In the genomic region with DNA sequence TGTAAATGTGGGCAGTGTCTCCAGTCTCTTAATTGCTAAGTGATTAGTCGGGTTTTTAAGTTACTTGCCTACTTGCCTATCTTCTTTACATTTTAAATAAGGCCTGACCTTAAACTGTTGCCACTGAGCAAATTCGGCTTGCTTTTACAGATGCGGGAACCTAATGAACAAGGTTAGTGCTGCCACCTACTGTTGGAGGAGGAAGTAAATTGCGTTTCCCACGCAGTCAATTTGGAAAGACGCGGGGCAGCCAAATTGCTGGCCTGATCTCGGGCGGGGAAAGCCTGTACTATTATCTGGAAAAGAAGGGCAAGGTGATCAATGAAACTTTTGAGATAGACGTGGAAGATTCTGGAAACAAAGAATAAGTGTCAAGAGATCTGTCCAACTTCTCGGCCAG, we compare ENCODE assay signal across 8 mouse cellular contexts.
DNase-seq lines count a peak whose midpoint lies in the region; ATAC-seq and TF ChIP-seq lines count a peak whose summit lies in the region.

No protein-coding gene starts in this region.

- H3K4me1 ChIP-seq in heart, embryonic 11.5 days (ENCODE audit: control insufficient read depth, insufficient read depth, low read length): 0 out of 2 replicates have a peak, but pooled peaks cover 3% of the 10 kb centered on the region
- H3K4me1 ChIP-seq in bone marrow macrophage, adult 2 months (ENCODE audit: control insufficient read depth, insufficient read depth, low read length): no peaks in the 10 kb centered on the region
- no peaks in the 10 kb centered on the region for H3K4me1 ChIP-seq in lung, embryonic 15.5 days
- no peaks in the 10 kb centered on the region for H3K4me1 ChIP-seq in stomach, postnatal 0 days (replicated peaks; ENCODE audit: control insufficient read depth, insufficient read depth)

- no peak for TF ChIP-seq POLR2A in bone marrow macrophage, adult 2 months (IDR thresholded peaks at IDR 0.05; ENCODE audit: borderline replicate concordance, low read depth, low read length)

- no peak overlapping the region for H3K9ac ChIP-seq in heart, embryonic 11.5 days (ENCODE audit: low read depth, low read length)
- no peak overlapping the region for H3K9ac ChIP-seq in lung, embryonic 15.5 days
- no peak overlapping the region for H3K9ac ChIP-seq in stomach, postnatal 0 days (ENCODE audit: low read length)

- H3K4me2 ChIP-seq in heart, embryonic 11.5 days: no peak overlapping the region
- H3K4me2 ChIP-seq in lung, embryonic 15.5 days: no peak overlapping the region
- H3K4me2 ChIP-seq in stomach, postnatal 0 days (replicated peaks; ENCODE audit: low read depth): no peak overlapping the region

- H3K27ac ChIP-seq in heart, embryonic 11.5 days (ENCODE audit: low read depth, low read length): no peak overlapping the region
- H3K27ac ChIP-seq in bone marrow macrophage, adult 2 months (ENCODE audit: insufficient read depth, low read depth, low read length): no peak overlapping the region
- H3K27ac ChIP-seq in lung, embryonic 15.5 days: 0 out of 2 replicates have a peak overlapping the region, but pooled peaks have one; percentile 17
- H3K27ac ChIP-seq in stomach, postnatal 0 days (replicated peaks): no peak overlapping the region

- no peak for TF ChIP-seq EP300 in stomach, postnatal 0 days (optimal IDR thresholded peaks at IDR 0.05)

- ATAC-seq in heart, embryonic 11.5 days (replicated peaks; ENCODE audit: insufficient number of reproducible peaks, low FRiP score, low TSS enrichment): no peak
- ATAC-seq in lung, embryonic 15.5 days (ENCODE audit: borderline replicate concordance, extremely low read depth, low FRiP score, low TSS enrichment): no peak
- ATAC-seq in stomach, postnatal 0 days (ENCODE audit: low FRiP score, low TSS enrichment): no peak

- 10% methylated on average over 11 of the region's 11 CpGs for WGBS in heart, embryonic 11.5 days (ENCODE audit: insufficient replicate concordance)
- 8% methylated on average over 11 of the region's 11 CpGs for WGBS in lung, embryonic 15.5 days
- 6% methylated on average over 11 of the region's 11 CpGs for WGBS in stomach, postnatal 0 days

- no peak overlapping the region for H3K4me3 ChIP-seq in heart, embryonic 11.5 days (ENCODE audit: low read depth, low read length)
- H3K4me3 ChIP-seq in bone marrow macrophage, adult 2 months (ENCODE audit: insufficient read depth, low read length): no peak overlapping the region
- no peak overlapping the region for H3K4me3 ChIP-seq in lung, embryonic 15.5 days
- H3K4me3 ChIP-seq in stomach, postnatal 0 days (ENCODE audit: low read depth, low read length): no peak overlapping the region

- H3K27me3 ChIP-seq in heart, embryonic 11.5 days (ENCODE audit: control insufficient read depth, insufficient read depth, low read length): no peaks in the 10 kb centered on the region
- no peaks in the 10 kb centered on the region for H3K27me3 ChIP-seq in lung, embryonic 15.5 days
- no peaks in the 10 kb centered on the region for H3K27me3 ChIP-seq in stomach, postnatal 0 days (ENCODE audit: control insufficient read depth, insufficient read depth, low read length)

- no peaks in the 10 kb centered on the region for H3K36me3 ChIP-seq in heart, embryonic 11.5 days (ENCODE audit: control insufficient read depth, insufficient read depth, low read length)
- H3K36me3 ChIP-seq in lung, embryonic 15.5 days: no peaks in the 10 kb centered on the region
- H3K36me3 ChIP-seq in stomach, postnatal 0 days (ENCODE audit: control insufficient read depth, insufficient read depth, low read length): no peaks in the 10 kb centered on the region

- TF ChIP-seq CTCF in bone marrow macrophage, adult 2 months (IDR thresholded peaks at IDR 0.05; ENCODE audit: low read depth, low read length): peak; percentile 29; the same call in 1 of the 2 replicates
- peak; percentile 91 for TF ChIP-seq CTCF in stomach, postnatal 0 days (IDR thresholded peaks at IDR 0.05; ENCODE audit: low read depth)

- H3K9me3 ChIP-seq in heart, embryonic 11.5 days (replicated peaks; ENCODE audit: control insufficient read depth, low read length): peaks cover 6% of the 10 kb centered on the region
- no peaks in the 10 kb centered on the region for H3K9me3 ChIP-seq in lung, embryonic 15.5 days
- 0 out of 2 replicates have a peak, but pooled peaks cover 4% of the 10 kb centered on the region for H3K9me3 ChIP-seq in stomach, postnatal 0 days (ENCODE audit: control insufficient read depth, low read length)

- DNase-seq in heart, adult 11 months: peak; percentile 83
- peak; percentile 34 for DNase-seq in CD4-positive helper T cell, adult 2 months (ENCODE audit: low read depth, low spot score)
- DNase-seq in gastrocnemius, adult 18-20 months (ENCODE audit: low spot score): peak; percentile 73
- peak; percentile 73 for DNase-seq in kidney, postnatal 14 days
- peak; percentile 32 for DNase-seq in stomach, postnatal 0 days (ENCODE audit: low spot score)

Comparison
In these comparisons a context has a peak if more than half of its experiments do, and no peak if none do; other contexts are left out.
1. DNase-seq: peak in every context shown above with its lines; median percentile 83 in heart, adult 11 months; 73 in gastrocnemius, adult 18-20 months; 73 in kidney, postnatal 14 days; 34 in CD4-positive helper T cell, adult 2 months; 32 in stomach, postnatal 0 days.